Mouse (Mus musculus) midbrain, embryonic 16.5 days (tissue): Measurements from ENCODE around the gene Man2b2. TPM values are rescaled to one million over a fixed set of nuclear protein-coding genes. Genes with fewer than 3 reads are reported as not detected.

Experiments used
- ATAC-seq: fragments of 200-750 bp; cut with Nextera tagmentation; 2 replicates; pipeline ENCODE4 v1.8.0; 2017; ENCODE audit warnings: moderate TSS enrichment
- H3K27ac ChIP-seq: fragments of 300-500 bp; sonication (generic); 2 replicates; pipeline ENCODE4 v1.5.1; 2014; ENCODE audit warnings: mild to moderate bottlenecking, low read length, mixed read lengths
- H3K27me3 ChIP-seq: fragments of 300-500 bp; sonication (generic); 2 replicates; pipeline ENCODE4 v1.6.1; 2014; ENCODE audit warnings: low read depth, low read length, mixed read lengths; ENCODE audit not compliant: control insufficient read depth, insufficient read depth
- H3K36me3 ChIP-seq: fragments of 300-500 bp; sonication (generic); 2 replicates; pipeline ENCODE4 v1.6.1; 2014; ENCODE audit warnings: mild to moderate bottlenecking, low read length, moderate library complexity, mixed read lengths; ENCODE audit not compliant: control insufficient read depth, insufficient read depth
- H3K4me1 ChIP-seq: fragments of 300-500 bp; sonication (generic); 2 replicates; pipeline ENCODE4 v1.6.1; 2014; ENCODE audit warnings: mild to moderate bottlenecking, low read length, mixed read lengths; ENCODE audit not compliant: control insufficient read depth, insufficient read depth
- H3K4me2 ChIP-seq: fragments of 300-500 bp; sonication (generic); 2 replicates; pipeline ENCODE4 v1.6.1; 2014; ENCODE audit warnings: mild to moderate bottlenecking, low read length, mixed read lengths
- H3K4me3 ChIP-seq: fragments of 300-500 bp; sonication (generic); 2 replicates; pipeline ENCODE4 v1.5.1; 2014; ENCODE audit warnings: low read depth, mild to moderate bottlenecking, low read length, moderate library complexity, mixed read lengths
- H3K9ac ChIP-seq: fragments of 300-500 bp; sonication (generic); 2 replicates; pipeline ENCODE4 v1.6.1; 2014; ENCODE audit warnings: low read depth, low read length, mixed read lengths
- H3K9me3 ChIP-seq: fragments of 300-500 bp; sonication (generic); replicated peaks from 2 replicates; pipeline ENCODE4 v1.6.1; 2014; ENCODE audit warnings: mild to moderate bottlenecking, low read length, mixed read lengths; ENCODE audit not compliant: control insufficient read depth, poor library complexity, severe bottlenecking
- WGBS: fragments of 180-500 bp; shearing (Covaris S2); extraction: QIAGEN DNeasy Blood & Tissue Kit; methylation state at CpG from one replicate; pipeline ENCODE4 v1.1.7; 2014; 5-methylcytosine and 5-hydroxymethylcytosine counted together
- polyA plus RNA-seq: library from polyadenylated mRNA; unstranded; fragments of >200 nt; fragmentation: Nextera tagmentation; extraction: Ambion mirVana; gene quantifications from 2 replicates; pipeline ENCODE4 v1.2.1, GENCODE M21; 2015

Gene Man2b2
- polyA plus RNA-seq, 1 experiment from 2014 or later: 11.5 TPM

GRCm38 (mm10) chr5:36868266-36869090, 38.0 kb upstream of the Man2b2 start, which contains the start of gene Ppp2r2c:
Ppp2r2c (plus strand) TSS chr5:36868513.
- whole genome bisulfite sequencing: 1% methylated on average over 64 of the region's 108 CpGs
- H3K36me3 ChIP-seq: no peaks in the 10 kb centered on the region
- peak within 1 kb of the TSS; percentile 87 for H3K27ac ChIP-seq
- H3K4me3 ChIP-seq: peak within 1 kb of the TSS; percentile 78
- H3K9me3 ChIP-seq: no peaks in the 10 kb centered on the region
- H3K9ac ChIP-seq: peak within 1 kb of the TSS; percentile 93
- ATAC-seq: peak; percentile 69
- peaks cover 47% of the 10 kb centered on the region for H3K27me3 ChIP-seq
- peaks cover 5% of the 10 kb centered on the region; the same call in 1 of the 2 replicates for H3K4me1 ChIP-seq
- peak within 1 kb of the TSS; percentile 64 for H3K4me2 ChIP-seq

DNA sequence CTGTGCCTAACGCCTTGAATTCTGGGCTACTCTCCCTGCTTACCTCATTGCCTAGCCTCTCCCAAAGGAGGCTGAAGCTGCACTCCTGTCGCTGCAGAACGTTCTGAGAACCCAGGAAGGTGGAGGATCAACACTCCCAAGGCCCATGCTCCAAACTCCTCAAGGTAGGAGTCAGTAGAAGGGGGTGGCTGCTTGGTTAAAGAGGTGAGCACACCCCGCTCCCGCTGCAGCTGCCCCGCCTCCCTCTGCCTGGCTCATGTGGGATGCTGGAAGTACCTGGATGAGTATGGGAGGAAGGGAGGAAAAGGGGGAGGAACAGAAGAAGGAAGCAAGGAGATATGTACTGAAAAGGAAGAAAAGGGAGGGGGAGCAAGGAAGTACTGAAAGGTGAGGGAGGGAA, 37.1 kb upstream of the Man2b2 start:
- H3K27me3 ChIP-seq: peaks cover 45% of the 10 kb centered on the region

DNA sequence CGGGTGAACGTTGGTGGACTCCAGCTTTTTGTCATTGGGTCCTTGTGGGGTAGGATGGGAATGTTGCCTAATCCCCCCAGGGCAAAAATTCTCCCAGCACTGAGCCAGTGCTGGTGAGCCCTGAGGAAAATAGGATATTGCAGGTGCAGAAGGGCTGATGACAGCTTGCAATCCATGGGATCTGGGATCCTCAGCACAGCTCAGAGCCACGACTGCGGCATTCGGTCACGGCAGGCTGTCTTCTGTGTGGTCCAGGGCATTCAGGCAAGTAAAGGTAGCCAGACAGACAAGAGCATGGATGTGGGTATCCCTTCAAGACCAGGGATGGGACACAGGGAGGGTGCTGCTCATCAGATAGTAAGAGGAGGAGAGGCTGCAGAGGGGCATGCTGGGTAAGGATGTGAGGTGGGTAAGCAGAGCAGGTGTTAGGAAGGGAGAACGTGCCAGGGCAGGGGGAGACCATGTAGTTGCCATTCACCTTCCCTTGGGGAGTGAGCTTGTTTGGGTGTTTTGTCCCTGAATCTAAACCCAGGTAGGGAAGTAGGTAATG, 36.3 kb upstream of the Man2b2 start:
- ATAC-seq: no peak
- Histone ChIP-seq H3K9me3 (no peaks in the 10 kb centered on the region), H3K9ac (peak overlapping the region; percentile 93; the same call in 1 of the 2 replicates), H3K4me2 (peak overlapping the region; percentile 64), H3K36me3 (no peaks in the 10 kb centered on the region), H3K27ac (no peak overlapping the region), H3K4me3 (no peak overlapping the region), H3K4me1 (peaks cover 5% of the 10 kb centered on the region; the same call in 1 of the 2 replicates), H3K27me3 (peaks cover 44% of the 10 kb centered on the region)
- 66% methylated on average over 7 of the region's 7 CpGs for WGBS

More for the DNA sequence above, 37.1 kb upstream of the Man2b2 start:
- Histone ChIP-seq H3K4me3 (peak overlapping the region; percentile 78), H3K27ac (no peak overlapping the region; the same call in 1 of the 2 replicates), H3K9me3 (no peaks in the 10 kb centered on the region), H3K4me1 (peaks cover 5% of the 10 kb centered on the region; the same call in 1 of the 2 replicates), H3K9ac (peak overlapping the region; percentile 93), H3K36me3 (no peaks in the 10 kb centered on the region), H3K4me2 (peak overlapping the region; percentile 64)
- WGBS: 6% methylated on average over 6 of the region's 6 CpGs
- peak; percentile 22 for ATAC-seq

- Histone ChIP-seq H3K27ac (no peak overlapping the region), H3K4me1 (no peaks in the 10 kb centered on the region), H3K27me3 (peaks cover 9% of the 10 kb centered on the region), H3K9ac (no peak overlapping the region), H3K4me3 (no peak overlapping the region), H3K4me2 (no peak overlapping the region), H3K36me3 (no peaks in the 10 kb centered on the region), H3K9me3 (no peaks in the 10 kb centered on the region)
- ATAC-seq: no peak
- WGBS: 96% methylated on average over 2 of the region's 2 CpGs
Observed at GRCm38 (mm10) chr5:36861084-36861483, 30.6 kb upstream of the Man2b2 start.

DNA sequence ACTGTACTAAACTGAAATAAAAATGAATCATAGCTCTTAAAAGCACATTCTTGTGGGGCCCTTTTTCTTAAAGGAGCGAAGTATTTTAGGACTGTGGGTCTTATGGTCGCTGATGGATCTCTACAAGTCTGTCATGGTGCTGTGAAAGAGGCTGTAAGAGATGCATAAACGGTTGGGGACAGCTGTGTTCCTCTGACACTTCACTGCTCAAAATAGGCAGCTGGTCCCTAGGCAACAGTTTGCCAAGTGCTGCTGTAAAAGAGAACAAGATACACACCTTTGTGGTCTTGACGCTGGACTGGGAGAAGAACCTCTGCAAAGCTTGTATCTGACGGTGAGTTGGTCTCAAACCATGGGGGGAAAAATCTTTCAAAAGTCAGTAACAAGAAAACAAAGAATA, 27.1 kb upstream of the Man2b2 start:
- no peak for ATAC-seq
- H3K9ac ChIP-seq: no peak overlapping the region
- H3K27ac ChIP-seq: no peak overlapping the region
- no peaks in the 10 kb centered on the region for H3K36me3 ChIP-seq
- H3K4me1 ChIP-seq: no peaks in the 10 kb centered on the region
- no peaks in the 10 kb centered on the region for H3K27me3 ChIP-seq
- WGBS: 75% methylated on average over 5 of the region's 5 CpGs
- H3K4me3 ChIP-seq: no peak overlapping the region
- no peaks in the 10 kb centered on the region for H3K9me3 ChIP-seq
- H3K4me2 ChIP-seq: no peak overlapping the region

DNA sequence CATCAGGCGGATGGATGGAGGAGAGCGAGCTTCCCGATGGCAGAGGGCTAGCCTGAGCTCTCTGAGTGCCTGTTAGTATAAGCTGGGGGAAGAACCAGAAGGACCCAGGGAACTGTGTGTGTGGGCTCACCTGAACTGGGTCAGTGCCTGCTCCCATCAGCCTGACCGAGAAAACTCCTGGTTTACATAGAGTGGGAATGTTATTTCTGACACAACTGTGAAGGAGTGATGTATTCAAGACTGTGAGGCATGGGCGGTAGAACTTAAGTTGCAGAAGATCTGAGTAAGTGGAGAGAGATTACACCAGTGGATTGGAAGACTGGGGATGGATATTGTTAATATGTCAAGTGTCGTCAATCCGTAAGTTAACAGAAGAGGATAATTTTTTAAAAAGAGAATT, 26.1 kb upstream of the Man2b2 start:
- no peak overlapping the region for H3K4me2 ChIP-seq
- ATAC-seq: no peak
- no peaks in the 10 kb centered on the region for H3K9me3 ChIP-seq
- no peak overlapping the region for H3K9ac ChIP-seq
- WGBS: 91% methylated on average over 7 of the region's 7 CpGs
- no peaks in the 10 kb centered on the region for H3K36me3 ChIP-seq
- no peaks in the 10 kb centered on the region for H3K27me3 ChIP-seq
- H3K27ac ChIP-seq: no peak overlapping the region
- no peak overlapping the region for H3K4me3 ChIP-seq
- H3K4me1 ChIP-seq: peaks cover 3% of the 10 kb centered on the region; the same call in 1 of the 2 replicates

DNA sequence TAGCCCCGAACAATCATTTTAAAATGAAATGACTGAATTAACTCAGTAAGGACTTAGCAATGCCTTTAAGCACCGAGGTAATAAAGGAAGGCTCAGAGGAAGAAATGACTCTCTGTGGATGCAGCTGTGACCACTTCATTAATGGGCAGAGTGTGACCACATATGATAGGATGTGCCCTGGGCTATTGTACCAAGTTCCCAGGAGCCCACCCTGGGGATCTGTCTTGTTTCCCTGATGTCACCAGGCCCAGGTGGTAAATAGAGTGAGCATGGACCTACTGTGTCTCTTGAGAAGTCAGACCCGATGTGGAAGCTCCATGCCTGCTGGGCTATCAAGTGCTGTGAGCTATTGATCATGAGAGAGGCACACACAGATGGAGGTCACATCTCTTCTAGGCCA, 24.7 kb upstream of the Man2b2 start:
- Histone ChIP-seq H3K4me1 (peaks cover 3% of the 10 kb centered on the region; the same call in 1 of the 2 replicates), H3K36me3 (no peaks in the 10 kb centered on the region), H3K4me2 (no peak overlapping the region), H3K9me3 (no peaks in the 10 kb centered on the region), H3K4me3 (no peak overlapping the region), H3K9ac (no peak overlapping the region), H3K27me3 (no peaks in the 10 kb centered on the region), H3K27ac (no peak overlapping the region)
- 60% methylated on average over 3 of the region's 3 CpGs for WGBS
- no peak for ATAC-seq

DNA sequence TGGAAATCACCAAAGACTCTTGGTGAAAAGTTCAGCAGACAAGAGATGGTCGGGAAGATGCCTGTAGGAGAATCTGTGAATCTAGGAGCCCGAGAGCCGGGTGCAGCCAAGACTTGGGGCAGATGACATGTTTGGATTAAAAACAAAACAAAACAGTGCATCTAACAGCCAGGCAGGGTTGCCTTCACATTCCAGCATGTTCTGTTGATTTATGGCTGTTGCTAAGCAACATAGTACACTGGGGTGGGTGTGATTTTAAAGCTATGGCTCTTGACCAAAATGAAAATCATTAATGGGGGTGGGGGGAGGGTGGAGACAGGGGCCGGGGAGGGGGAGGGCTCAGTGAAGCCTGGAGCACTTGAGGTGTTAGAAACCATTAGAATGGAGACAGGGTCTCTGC, 21.1 kb upstream of the Man2b2 start:
- Histone ChIP-seq H3K27me3 (no peaks in the 10 kb centered on the region), H3K36me3 (no peaks in the 10 kb centered on the region), H3K9ac (no peak overlapping the region), H3K9me3 (no peaks in the 10 kb centered on the region), H3K4me2 (no peak overlapping the region), H3K27ac (no peak overlapping the region), H3K4me1 (peaks cover 3% of the 10 kb centered on the region; the same call in 1 of the 2 replicates), H3K4me3 (no peak overlapping the region)
- no peak for ATAC-seq
- WGBS: 44% methylated on average over 4 of the region's 4 CpGs

GRCm38 (mm10) chr5:36844490-36844889, 14.0 kb upstream of the Man2b2 start:
- Histone ChIP-seq H3K27ac (no peak overlapping the region), H3K36me3 (no peaks in the 10 kb centered on the region), H3K4me2 (no peak overlapping the region), H3K27me3 (no peaks in the 10 kb centered on the region), H3K4me3 (no peak overlapping the region), H3K4me1 (no peaks in the 10 kb centered on the region), H3K9ac (no peak overlapping the region), H3K9me3 (no peaks in the 10 kb centered on the region)
- ATAC-seq: peak; percentile 32; the same call in 1 of the 2 replicates
- WGBS: 60% methylated on average over 10 of the region's 10 CpGs
